Mouse (Mus musculus): ENCODE measurements around the gene Cpm. TPM values are rescaled to one million over a fixed set of nuclear protein-coding genes. Genes with fewer than 3 reads are reported as not detected.

Cpm gene
- total RNA-seq, 1 experiment: 4.8 TPM

DNA sequence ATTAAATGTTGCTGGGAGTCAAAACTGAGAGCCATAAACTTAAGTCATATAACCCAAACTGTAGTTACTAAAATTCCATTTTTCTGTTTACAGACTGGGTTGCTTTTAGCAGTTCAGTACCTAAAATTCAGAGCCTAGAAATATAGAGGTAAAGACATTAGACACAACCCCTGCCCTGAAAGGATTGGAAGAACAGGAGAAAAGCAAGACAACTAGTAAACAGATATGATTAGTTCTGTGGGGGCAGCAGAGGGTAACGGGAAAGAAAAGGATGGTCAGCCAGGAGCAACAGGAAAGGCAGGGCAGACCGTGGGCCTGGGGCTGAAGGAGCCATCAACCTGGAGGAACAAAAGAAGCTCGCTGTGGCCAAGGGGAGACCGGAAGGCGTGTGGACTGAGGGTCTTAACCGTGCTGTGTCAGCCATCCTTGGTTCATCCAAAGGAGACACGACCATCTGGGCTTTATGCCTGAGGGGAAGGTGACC is 11.3 kb downstream of the Cpm start:
- no peak overlapping the region for H3K27ac ChIP-seq (ENCODE audit: insufficient read depth, low read depth, low read length, poor library complexity, severe bottlenecking)
- peaks cover 3 to 4% of the 10 kb centered on the region in 2 experiments; a peak in 1 of 4 replicates for H3K4me1 ChIP-seq (ENCODE audit: control insufficient read depth in 2 of 2, insufficient read depth in 2 of 2, low read length in 2 of 2, poor library complexity in 1 of 2)
- TF ChIP-seq ZNF384 (IDR thresholded peaks at IDR 0.05; ENCODE audit: low read depth, low read length): no peak
- no peak for TF ChIP-seq CHD2 (IDR thresholded peaks at IDR 0.05; ENCODE audit: low read depth, low read length)
- TF ChIP-seq MAFK (IDR thresholded peaks at IDR 0.05; ENCODE audit: insufficient read depth, low read depth, low read length): no peak
- TF ChIP-seq HCFC1 (IDR thresholded peaks at IDR 0.05; ENCODE audit: borderline replicate concordance, insufficient read depth, low read length): no peak
- no peak for TF ChIP-seq ZC3H11A (IDR thresholded peaks at IDR 0.05; ENCODE audit: borderline replicate concordance, low read depth, low read length)
- no peaks in the 10 kb centered on the region for H3K9me3 ChIP-seq (ENCODE audit: control insufficient read depth, insufficient read depth, low read depth, low read length)
- no peak overlapping the region for H3K9ac ChIP-seq (ENCODE audit: insufficient read depth, low read depth, low read length, poor library complexity, severe bottlenecking)
- H3K36me3 ChIP-seq (ENCODE audit: control insufficient read depth, insufficient read depth, low read length, poor library complexity, severe bottlenecking): no peaks in the 10 kb centered on the region
- DNase-seq (ENCODE audit: low read depth, low spot score): no peak
- no peak overlapping the region for H3K4me3 ChIP-seq (ENCODE audit: insufficient read depth in 1 of 2, low read depth in 1 of 2, low read length in 2 of 2, poor library complexity in 1 of 2, severe bottlenecking in 1 of 2)
- in situ Hi-C loops (cut with MboI; ENCODE audit: low sequenced_read_pairs in 2 of 2, unreplicated experiment in 2 of 2): no loop called here

DNA sequence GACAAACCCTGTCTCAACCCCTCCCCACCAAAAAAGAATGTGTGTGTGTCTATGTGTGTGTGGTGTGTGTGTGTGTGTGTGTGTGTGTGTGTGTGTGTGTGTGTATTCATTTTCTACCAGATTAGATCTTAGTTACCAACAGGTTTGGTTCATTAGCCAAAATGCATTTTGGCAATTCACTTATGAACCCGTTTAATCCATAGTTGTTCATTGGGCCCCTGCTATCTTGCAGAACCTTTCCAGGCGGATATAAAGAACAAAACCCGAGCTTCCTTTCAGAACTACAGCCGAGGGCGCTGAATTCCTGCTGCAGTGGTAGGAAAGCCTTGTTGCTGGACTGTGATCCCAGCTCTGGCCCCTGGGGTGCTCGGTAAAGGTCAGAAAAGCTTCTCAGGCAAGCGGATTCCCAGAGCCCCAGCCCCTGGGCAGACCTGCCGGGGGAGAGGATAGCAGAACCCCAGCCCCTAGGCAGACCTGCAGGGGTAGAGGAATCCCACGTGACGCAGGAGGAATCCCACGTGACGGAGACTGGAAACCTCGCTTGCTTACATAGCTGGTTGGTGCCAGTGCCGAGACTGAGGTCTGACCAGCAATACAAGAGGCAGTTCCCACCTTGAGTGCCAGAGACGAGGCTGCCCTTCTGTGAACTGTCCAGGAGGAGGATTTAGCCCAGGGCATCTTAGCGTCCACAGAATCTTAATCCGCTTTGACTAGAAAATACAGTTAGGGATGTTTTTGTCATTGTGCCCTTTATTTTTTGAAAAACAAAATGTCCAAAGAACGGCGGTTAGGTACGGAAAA is 12.3 kb downstream of the Cpm start:
- no peak overlapping the region for H3K4me3 ChIP-seq (ENCODE audit: insufficient read depth in 1 of 2, low read depth in 1 of 2, low read length in 2 of 2, poor library complexity in 1 of 2, severe bottlenecking in 1 of 2)

DNA sequence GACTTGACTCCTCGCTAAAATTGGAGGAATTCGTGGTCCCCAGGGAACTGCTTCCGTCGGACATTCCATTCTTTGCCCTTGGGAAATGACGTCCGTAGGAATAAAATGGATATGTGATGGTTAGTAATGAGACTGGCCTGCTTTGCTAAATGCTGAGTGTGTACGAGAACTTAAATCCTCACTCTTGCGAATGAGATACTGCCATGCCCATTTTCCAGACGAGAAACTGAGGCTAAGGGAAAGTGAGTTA is 12.8 kb downstream of the Cpm start:
- Histone ChIP-seq H3K36me3 (ENCODE audit: control insufficient read depth, insufficient read depth, low read length, poor library complexity, severe bottlenecking) (no peaks in the 10 kb centered on the region), H3K27ac (ENCODE audit: insufficient read depth, low read depth, low read length, poor library complexity, severe bottlenecking) (no peak overlapping the region), H3K4me3 (ENCODE audit: insufficient read depth in 1 of 2, low read depth in 1 of 2, low read length in 2 of 2, poor library complexity in 1 of 2, severe bottlenecking in 1 of 2) (no peak overlapping the region), H3K9ac (ENCODE audit: insufficient read depth, low read depth, low read length, poor library complexity, severe bottlenecking) (no peak overlapping the region), H3K4me1 (ENCODE audit: control insufficient read depth in 2 of 2, insufficient read depth in 2 of 2, low read length in 2 of 2, poor library complexity in 1 of 2) (peaks cover 4 to 5% of the 10 kb centered on the region in 2 experiments; a peak in 3 of 4 replicates), H3K9me3 (ENCODE audit: control insufficient read depth, insufficient read depth, low read depth, low read length) (no peaks in the 10 kb centered on the region)
- TF ChIP-seq HCFC1 (IDR thresholded peaks at IDR 0.05; ENCODE audit: borderline replicate concordance, insufficient read depth, low read length): no peak
- TF ChIP-seq MAFK (IDR thresholded peaks at IDR 0.05; ENCODE audit: insufficient read depth, low read depth, low read length): no peak
- no peak for TF ChIP-seq ZC3H11A (IDR thresholded peaks at IDR 0.05; ENCODE audit: borderline replicate concordance, low read depth, low read length)
- no peak for TF ChIP-seq ZNF384 (IDR thresholded peaks at IDR 0.05; ENCODE audit: low read depth, low read length)
- TF ChIP-seq CHD2 (IDR thresholded peaks at IDR 0.05; ENCODE audit: low read depth, low read length): no peak
- in situ Hi-C loops (cut with MboI; ENCODE audit: low sequenced_read_pairs in 2 of 2, unreplicated experiment in 2 of 2): no loop called here
- DNase-seq (ENCODE audit: low read depth, low spot score): no peak

More for the DNA sequence above, 12.3 kb downstream of the Cpm start:
- DNase-seq (ENCODE audit: low read depth, low spot score): no peak
- TF ChIP-seq ZC3H11A (IDR thresholded peaks at IDR 0.05; ENCODE audit: borderline replicate concordance, low read depth, low read length) (no peak), HCFC1 (IDR thresholded peaks at IDR 0.05; ENCODE audit: borderline replicate concordance, insufficient read depth, low read length) (no peak), ZNF384 (IDR thresholded peaks at IDR 0.05; ENCODE audit: low read depth, low read length) (no peak), CHD2 (IDR thresholded peaks at IDR 0.05; ENCODE audit: low read depth, low read length) (no peak), MAFK (IDR thresholded peaks at IDR 0.05; ENCODE audit: insufficient read depth, low read depth, low read length) (no peak)
- Histone ChIP-seq H3K4me1 (ENCODE audit: control insufficient read depth in 2 of 2, insufficient read depth in 2 of 2, low read length in 2 of 2, poor library complexity in 1 of 2) (peaks cover 3 to 4% of the 10 kb centered on the region in 2 experiments; a peak in 1 of 4 replicates), H3K9me3 (ENCODE audit: control insufficient read depth, insufficient read depth, low read depth, low read length) (no peaks in the 10 kb centered on the region), H3K27ac (ENCODE audit: insufficient read depth, low read depth, low read length, poor library complexity, severe bottlenecking) (no peak overlapping the region), H3K9ac (ENCODE audit: insufficient read depth, low read depth, low read length, poor library complexity, severe bottlenecking) (no peak overlapping the region), H3K36me3 (ENCODE audit: control insufficient read depth, insufficient read depth, low read length, poor library complexity, severe bottlenecking) (no peaks in the 10 kb centered on the region)
- in situ Hi-C loops (cut with MboI; ENCODE audit: low sequenced_read_pairs in 2 of 2, unreplicated experiment in 2 of 2): no loop called here

DNA sequence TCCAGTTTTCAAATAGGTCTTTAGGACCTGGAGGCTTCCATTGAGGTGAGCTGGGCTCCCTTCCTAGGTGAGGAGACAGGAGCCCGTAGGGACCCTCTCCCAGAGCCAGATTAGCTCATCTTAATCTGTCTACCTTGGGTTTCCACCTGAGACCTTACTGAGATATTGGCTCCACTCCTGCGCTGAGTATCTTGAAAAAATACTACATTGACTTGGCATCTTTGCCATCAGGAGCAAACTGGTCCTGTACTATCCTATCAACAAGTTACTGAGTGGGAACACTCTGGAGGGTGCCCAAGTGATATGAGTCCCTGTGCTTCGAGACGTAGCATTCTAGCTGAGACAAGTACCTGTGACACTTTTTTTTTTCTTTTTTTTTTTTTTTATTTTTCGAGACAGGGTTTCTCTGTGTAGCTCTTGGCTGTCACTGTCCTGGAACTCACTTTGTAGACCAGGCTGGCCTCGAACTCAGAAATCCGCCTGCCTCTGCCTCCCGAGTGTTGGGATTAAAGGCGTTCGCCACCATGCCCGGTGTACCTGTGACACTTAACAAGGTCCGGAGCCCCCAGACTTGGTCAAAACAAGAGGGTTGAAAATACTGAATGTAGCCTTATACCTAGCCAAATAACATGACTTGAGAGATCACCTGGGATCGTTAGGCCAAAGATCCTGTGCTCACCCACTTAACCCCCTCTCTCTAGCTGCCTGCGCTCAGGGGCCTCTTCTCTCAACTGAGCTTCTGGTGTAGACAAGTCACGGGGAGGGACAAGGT is 13.4 kb downstream of the Cpm start:
- H3K27ac ChIP-seq (ENCODE audit: insufficient read depth, low read depth, low read length, poor library complexity, severe bottlenecking): no peak overlapping the region
- no peak overlapping the region for H3K4me3 ChIP-seq (ENCODE audit: insufficient read depth in 1 of 2, low read depth in 1 of 2, low read length in 2 of 2, poor library complexity in 1 of 2, severe bottlenecking in 1 of 2)
- in situ Hi-C loops (cut with MboI; ENCODE audit: low sequenced_read_pairs in 2 of 2, unreplicated experiment in 2 of 2): no loop called here
- TF ChIP-seq MAFK (IDR thresholded peaks at IDR 0.05; ENCODE audit: insufficient read depth, low read depth, low read length) (no peak), ZC3H11A (IDR thresholded peaks at IDR 0.05; ENCODE audit: borderline replicate concordance, low read depth, low read length) (no peak), ZNF384 (IDR thresholded peaks at IDR 0.05; ENCODE audit: low read depth, low read length) (no peak), CHD2 (IDR thresholded peaks at IDR 0.05; ENCODE audit: low read depth, low read length) (no peak), HCFC1 (IDR thresholded peaks at IDR 0.05; ENCODE audit: borderline replicate concordance, insufficient read depth, low read length) (no peak)
- H3K9me3 ChIP-seq (ENCODE audit: control insufficient read depth, insufficient read depth, low read depth, low read length): no peaks in the 10 kb centered on the region
- no peak overlapping the region for H3K9ac ChIP-seq (ENCODE audit: insufficient read depth, low read depth, low read length, poor library complexity, severe bottlenecking)
- peaks cover 9 to 10% of the 10 kb centered on the region in 2 experiments for H3K4me1 ChIP-seq (ENCODE audit: control insufficient read depth in 2 of 2, insufficient read depth in 2 of 2, low read length in 2 of 2, poor library complexity in 1 of 2)
- no peaks in the 10 kb centered on the region for H3K36me3 ChIP-seq (ENCODE audit: control insufficient read depth, insufficient read depth, low read length, poor library complexity, severe bottlenecking)
- DNase-seq (ENCODE audit: low read depth, low spot score): no peak
